Mouse (Mus musculus): ENCODE results near the gene Cuedc2. TPM values are rescaled to one million over a fixed set of nuclear protein-coding genes. Genes with fewer than 3 reads are reported as not detected.
A peak's percentile ranks its signal among the peaks of the same experiment; 100 is the strongest.

Gene Cuedc2
- polyA plus RNA-seq, 1 experiment: 65.5 TPM

GRCm38 (mm10) chr19:46356701-46357138, 18.2 kb upstream of the Cuedc2 start:
- peak; percentile 50 for TF ChIP-seq POLR2A (IDR thresholded peaks at IDR 0.05; ENCODE audit: insufficient read depth, low read length)
- peak; percentile 62; the same call in 1 of the 2 replicates for TF ChIP-seq EP300 (IDR thresholded peaks at IDR 0.05; ENCODE audit: insufficient read depth, low read depth, low read length)
- no peak for TF ChIP-seq CTCF (IDR thresholded peaks at IDR 0.05; ENCODE audit: low read depth, low read length)
- H3K27me3 ChIP-seq (ENCODE audit: control insufficient read depth, insufficient read depth, low read length, poor library complexity, severe bottlenecking): no peaks in the 10 kb centered on the region
- peak overlapping the region; percentile 88 for H3K27ac ChIP-seq (ENCODE audit: insufficient read depth, low read length)
- no peaks in the 10 kb centered on the region for H3K9me3 ChIP-seq (replicated peaks; ENCODE audit: control insufficient read depth, insufficient read depth, low read length, poor library complexity, severe bottlenecking)
- H3K36me3 ChIP-seq (ENCODE audit: control insufficient read depth, insufficient read depth, low read length, poor library complexity, severe bottlenecking): no peaks in the 10 kb centered on the region; the same call in 1 of the 2 replicates
- peak overlapping the region; percentile 88 for H3K9ac ChIP-seq (ENCODE audit: low read depth, poor library complexity, severe bottlenecking)
- peak overlapping the region; percentile 91 for H3K4me3 ChIP-seq (ENCODE audit: low read depth, low read length)
- no peaks in the 10 kb centered on the region for H3K4me1 ChIP-seq (ENCODE audit: control insufficient read depth, insufficient read depth, low read length)

- H3K4me1 ChIP-seq (ENCODE audit: control insufficient read depth, insufficient read depth, low read length): no peaks in the 10 kb centered on the region
- TF ChIP-seq POLR2A (IDR thresholded peaks at IDR 0.05; ENCODE audit: insufficient read depth, low read length): no peak
- TF ChIP-seq EP300 (IDR thresholded peaks at IDR 0.05; ENCODE audit: insufficient read depth, low read depth, low read length): no peak
- TF ChIP-seq CTCF (IDR thresholded peaks at IDR 0.05; ENCODE audit: low read depth, low read length): no peak
- H3K27me3 ChIP-seq (ENCODE audit: control insufficient read depth, insufficient read depth, low read length, poor library complexity, severe bottlenecking): no peaks in the 10 kb centered on the region
- no peaks in the 10 kb centered on the region for H3K36me3 ChIP-seq (ENCODE audit: control insufficient read depth, insufficient read depth, low read length, poor library complexity, severe bottlenecking)
- peak within 1 kb of the TSS; percentile 80 for H3K9ac ChIP-seq (ENCODE audit: low read depth, poor library complexity, severe bottlenecking)
- no peaks in the 10 kb centered on the region for H3K9me3 ChIP-seq (replicated peaks; ENCODE audit: control insufficient read depth, insufficient read depth, low read length, poor library complexity, severe bottlenecking)
- 0 out of 2 replicates have a peak within 1 kb of the TSS, but pooled peaks have one; percentile 8 for H3K27ac ChIP-seq (ENCODE audit: insufficient read depth, low read length)
- peak within 1 kb of the TSS; percentile 88 for H3K4me3 ChIP-seq (ENCODE audit: low read depth, low read length)
These were observed 11.8 kb upstream of the Cuedc2 start, which contains the start of gene 2310034G01Rik for GRCm38 (mm10) chr19:46350168-46350932. Gene 2310034G01Rik (minus strand): TSS chr19:46350302.

GRCm38 (mm10) chr19:46349550-46349949, 11.0 kb upstream of the Cuedc2 start:
- Histone ChIP-seq H3K27me3 (ENCODE audit: control insufficient read depth, insufficient read depth, low read length, poor library complexity, severe bottlenecking) (no peaks in the 10 kb centered on the region), H3K27ac (ENCODE audit: insufficient read depth, low read length) (0 out of 2 replicates have a peak overlapping the region, but pooled peaks have one; percentile 8)

GRCm38 (mm10) chr19:46348761-46349458, 10.4 kb upstream of the Cuedc2 start:
- Histone ChIP-seq H3K36me3 (ENCODE audit: control insufficient read depth, insufficient read depth, low read length, poor library complexity, severe bottlenecking) (no peaks in the 10 kb centered on the region), H3K4me3 (ENCODE audit: low read depth, low read length) (peak overlapping the region; percentile 88), H3K27ac (ENCODE audit: insufficient read depth, low read length) (0 out of 2 replicates have a peak overlapping the region, but pooled peaks have one; percentile 8), H3K9me3 (replicated peaks; ENCODE audit: control insufficient read depth, insufficient read depth, low read length, poor library complexity, severe bottlenecking) (no peaks in the 10 kb centered on the region), H3K9ac (ENCODE audit: low read depth, poor library complexity, severe bottlenecking) (peak overlapping the region; percentile 80), H3K27me3 (ENCODE audit: control insufficient read depth, insufficient read depth, low read length, poor library complexity, severe bottlenecking) (no peaks in the 10 kb centered on the region), H3K4me1 (ENCODE audit: control insufficient read depth, insufficient read depth, low read length) (no peaks in the 10 kb centered on the region)
- TF ChIP-seq CTCF (IDR thresholded peaks at IDR 0.05; ENCODE audit: low read depth, low read length) (no peak), POLR2A (IDR thresholded peaks at IDR 0.05; ENCODE audit: insufficient read depth, low read length) (no peak), EP300 (IDR thresholded peaks at IDR 0.05; ENCODE audit: insufficient read depth, low read depth, low read length) (no peak)

More at GRCm38 (mm10) chr19:46349550-46349949, 11.0 kb upstream of the Cuedc2 start:
- Histone ChIP-seq H3K9ac (ENCODE audit: low read depth, poor library complexity, severe bottlenecking) (peak overlapping the region; percentile 80), H3K9me3 (replicated peaks; ENCODE audit: control insufficient read depth, insufficient read depth, low read length, poor library complexity, severe bottlenecking) (no peaks in the 10 kb centered on the region), H3K4me1 (ENCODE audit: control insufficient read depth, insufficient read depth, low read length) (no peaks in the 10 kb centered on the region), H3K4me3 (ENCODE audit: low read depth, low read length) (peak overlapping the region; percentile 88), H3K36me3 (ENCODE audit: control insufficient read depth, insufficient read depth, low read length, poor library complexity, severe bottlenecking) (no peaks in the 10 kb centered on the region)
- TF ChIP-seq POLR2A (IDR thresholded peaks at IDR 0.05; ENCODE audit: insufficient read depth, low read length) (no peak), CTCF (IDR thresholded peaks at IDR 0.05; ENCODE audit: low read depth, low read length) (no peak), EP300 (IDR thresholded peaks at IDR 0.05; ENCODE audit: insufficient read depth, low read depth, low read length) (no peak)

GRCm38 (mm10) chr19:46347936-46348668, 9.6 kb upstream of the Cuedc2 start:
- Histone ChIP-seq H3K27me3 (ENCODE audit: control insufficient read depth, insufficient read depth, low read length, poor library complexity, severe bottlenecking) (no peaks in the 10 kb centered on the region), H3K4me3 (ENCODE audit: low read depth, low read length) (peak overlapping the region; percentile 88), H3K9me3 (replicated peaks; ENCODE audit: control insufficient read depth, insufficient read depth, low read length, poor library complexity, severe bottlenecking) (no peaks in the 10 kb centered on the region), H3K36me3 (ENCODE audit: control insufficient read depth, insufficient read depth, low read length, poor library complexity, severe bottlenecking) (no peaks in the 10 kb centered on the region), H3K9ac (ENCODE audit: low read depth, poor library complexity, severe bottlenecking) (peak overlapping the region; percentile 80), H3K27ac (ENCODE audit: insufficient read depth, low read length) (no peak overlapping the region), H3K4me1 (ENCODE audit: control insufficient read depth, insufficient read depth, low read length) (no peaks in the 10 kb centered on the region)
- TF ChIP-seq CTCF (IDR thresholded peaks at IDR 0.05; ENCODE audit: low read depth, low read length) (no peak), POLR2A (IDR thresholded peaks at IDR 0.05; ENCODE audit: insufficient read depth, low read length) (no peak), EP300 (IDR thresholded peaks at IDR 0.05; ENCODE audit: insufficient read depth, low read depth, low read length) (no peak)

All from ES-Bruce4 (cell line).